Comparison of ENCODE assay signal across 18 mouse cellular contexts in genomic region chr14:117379979-117380378, GRCm38 (mm10).
A peak's percentile ranks its signal among the peaks of the same experiment; 100 is the strongest.
DNase-seq lines count a peak whose midpoint lies in the region; ATAC-seq and TF ChIP-seq lines count a peak whose summit lies in the region.
"Had no signal": no experiment of that assay in that cellular context is flagged by ENCODE, and none has a peak within 500 bp of the region (broad histone marks: within the 10 kb centered on the region; RNA-seq: fewer than 3 reads in every experiment).

No protein-coding gene starts in this region.

- H3K9me3 ChIP-seq in heart, embryonic 14.5 days (ENCODE audit: control insufficient read depth, low read length), result no peaks in the 10 kb centered on the region
- no peaks in the 10 kb centered on the region for H3K9me3 ChIP-seq in kidney, embryonic 15.5 days (replicated peaks)
- no peaks in the 10 kb centered on the region for H3K9me3 ChIP-seq in lung, postnatal 0 days (ENCODE audit: low read length)
- H3K9me3 ChIP-seq: limb, embryonic 12.5 days; liver, embryonic 12.5 days; stomach, embryonic 15.5 days had no signal

- TF ChIP-seq CTCF in lung, postnatal 0 days (IDR thresholded peaks at IDR 0.05), result no peak

- H3K36me3 ChIP-seq in heart, embryonic 14.5 days (ENCODE audit: control insufficient read depth, insufficient read depth, low read length), result no peaks in the 10 kb centered on the region
- H3K36me3 ChIP-seq in kidney, embryonic 15.5 days, result no peaks in the 10 kb centered on the region
- no peaks in the 10 kb centered on the region for H3K36me3 ChIP-seq in lung, postnatal 0 days (ENCODE audit: insufficient read depth, low read length)
- H3K36me3 ChIP-seq: limb, embryonic 12.5 days; liver, embryonic 12.5 days; stomach, embryonic 15.5 days had no signal

- H3K27ac ChIP-seq in heart, embryonic 14.5 days (replicated peaks in 1 of 2; ENCODE audit: control insufficient read depth in 1 of 2, insufficient read depth in 1 of 2, low read depth in 2 of 2, low read length in 2 of 2), result peak overlapping the region in 1 of 2 experiments; percentile 4; a peak in 1 of 4 replicates
- H3K27ac ChIP-seq in kidney, embryonic 15.5 days, result peak overlapping the region; percentile 76
- no peak overlapping the region for H3K27ac ChIP-seq in lung, postnatal 0 days (ENCODE audit: low read length)
- H3K27ac ChIP-seq: limb, embryonic 12.5 days; liver, embryonic 12.5 days; stomach, embryonic 15.5 days had no signal

- H3K9ac ChIP-seq in heart, embryonic 14.5 days (ENCODE audit: low read length), result no peak overlapping the region
- no peak overlapping the region for H3K9ac ChIP-seq in kidney, embryonic 15.5 days
- H3K9ac ChIP-seq in lung, postnatal 0 days (replicated peaks; ENCODE audit: low read depth), result no peak overlapping the region
- H3K9ac ChIP-seq: limb, embryonic 12.5 days; liver, embryonic 12.5 days; stomach, embryonic 15.5 days had no signal

- no peak overlapping the region for H3K4me2 ChIP-seq in heart, embryonic 14.5 days (ENCODE audit: low read length)
- no peak overlapping the region for H3K4me2 ChIP-seq in kidney, embryonic 15.5 days
- H3K4me2 ChIP-seq in lung, postnatal 0 days (replicated peaks; ENCODE audit: low read depth, low read length), result no peak overlapping the region
- H3K4me2 ChIP-seq: heart, embryonic 11.5 days; limb, embryonic 12.5 days; liver, embryonic 12.5 days; stomach, embryonic 15.5 days had no signal

- ATAC-seq in heart, embryonic 14.5 days (ENCODE audit: insufficient number of reproducible peaks, insufficient read depth, low FRiP score, low read depth), result peak; percentile 39; the same call in 1 of the 2 replicates
- ATAC-seq in kidney, embryonic 15.5 days (replicated peaks; ENCODE audit: low FRiP score), result peak; percentile 85
- ATAC-seq in lung, postnatal 0 days, result no peak
- ATAC-seq: forebrain, embryonic 14.5 days; liver, embryonic 12.5 days had no signal

- DNase-seq in heart, adult 18-20 months, result no peak
- DNase-seq in kidney, postnatal 25 days, result no peak
- peak; percentile 16 for DNase-seq in lung, postnatal 0 days (ENCODE audit: low spot score)
- DNase-seq in lung, postnatal 36 days, result no peak
- peak; percentile 33 to 40 for DNase-seq in kidney, postnatal 4 days
- DNase-seq: adrenal gland, postnatal 25 days; B cell, adult 2 months; cerebellum, adult 11 months; cerebellum, postnatal 14 days; gastrocnemius, postnatal 14 days; lung, postnatal 14 days had no signal

- TF ChIP-seq EP300 in lung, postnatal 0 days (IDR thresholded peaks at IDR 0.05), result no peak

- peaks cover 0 to 3% of the 10 kb centered on the region in 2 experiments; a peak in 2 of 4 replicates for H3K4me1 ChIP-seq in heart, embryonic 14.5 days (ENCODE audit: control insufficient read depth in 2 of 2, insufficient read depth in 2 of 2, low read length in 2 of 2)
- peaks cover 15% of the 10 kb centered on the region; the same call in 1 of the 2 replicates for H3K4me1 ChIP-seq in kidney, embryonic 15.5 days
- H3K4me1 ChIP-seq in lung, postnatal 0 days (ENCODE audit: insufficient read depth, low read depth, low read length), result no peaks in the 10 kb centered on the region
- H3K4me1 ChIP-seq: limb, embryonic 12.5 days; liver, embryonic 12.5 days; stomach, embryonic 15.5 days had no signal

- WGBS in heart, embryonic 14.5 days, result 54% methylated on average over 6 of the region's 6 CpGs
- 18% methylated on average over 6 of the region's 6 CpGs for WGBS in kidney, embryonic 15.5 days
- 22% methylated on average over 6 of the region's 6 CpGs for WGBS in lung, postnatal 0 days

- no peaks in the 10 kb centered on the region for H3K27me3 ChIP-seq in heart, embryonic 14.5 days (ENCODE audit: control insufficient read depth, insufficient read depth, low read length)
- H3K27me3 ChIP-seq in kidney, embryonic 15.5 days, result no peaks in the 10 kb centered on the region
- H3K27me3 ChIP-seq in lung, postnatal 0 days (replicated peaks; ENCODE audit: insufficient read depth, low read length), result no peaks in the 10 kb centered on the region
- H3K27me3 ChIP-seq: limb, embryonic 12.5 days; liver, embryonic 12.5 days; stomach, embryonic 15.5 days had no signal

- H3K4me3 ChIP-seq in heart, embryonic 14.5 days (ENCODE audit: control insufficient read depth in 1 of 2, insufficient read depth in 1 of 2, low read depth in 1 of 2, low read length in 2 of 2), result no peak overlapping the region
- H3K4me3 ChIP-seq in kidney, embryonic 15.5 days (replicated peaks), result no peak overlapping the region
- H3K4me3 ChIP-seq in lung, postnatal 0 days (ENCODE audit: low read depth, low read length), result no peak overlapping the region
- H3K4me3 ChIP-seq: limb, embryonic 12.5 days; liver, embryonic 12.5 days; stomach, embryonic 15.5 days had no signal

Comparison
In these comparisons a context has a peak if more than half of its experiments do, and no peak if none do; other contexts are left out.
1. DNase-seq: peak in lung, postnatal 0 days (single experiment) and kidney, postnatal 4 days (2 of 2); none in heart, adult 18-20 months (0 of 2), kidney, postnatal 25 days (0 of 2) and lung, postnatal 36 days (single experiment).